In genomic region chr7:25754738-25755467, GRCm38 (mm10) we compare ENCODE assay signal across 8 mouse cellular contexts. TPM values are rescaled to one million over a fixed set of nuclear protein-coding genes. Genes with fewer than 3 reads are reported as not detected.
DNase-seq lines count a peak whose midpoint lies in the region; ATAC-seq lines count a peak whose summit lies in the region.

Gene Hnrnpul1, minus strand, starts transcription at chr7:25754757.

- peak; percentile 99 to 100 for DNase-seq in adrenal gland, adult (ENCODE audit: inconsistent age in 2 of 2, low spot score in 1 of 2)
- DNase-seq in embryo, embryonic 10.5 days (ENCODE audit: low spot score) = peak; percentile 99
- DNase-seq in gastrocnemius, postnatal 14 days = peak; percentile 98
- DNase-seq in left cerebral cortex, postnatal 10 days (ENCODE audit: extremely low spot score in 1 of 2, low spot score in 2 of 2) = peak; percentile 99 to 100
- DNase-seq in right cerebral cortex, postnatal 25 days = peak; percentile 99
- DNase-seq in urinary bladder, postnatal 4 days (ENCODE audit: low spot score in 2 of 2) = peak; percentile 99

- peak; percentile 76 for ATAC-seq in inflammation-experienced regulatory T-cells, adult 6 months
- ATAC-seq in megakaryocyte-erythroid progenitor cell, adult 5-6 weeks (replicated peaks; ENCODE audit: low FRiP score, low TSS enrichment, poor library complexity, severe bottlenecking) = peak; percentile 82

- intact Hi-C loops in gastrocnemius, postnatal 14 days (cut with DNase I; ENCODE audit: low total_unique reads) = no loop called here
- intact Hi-C loops in left cerebral cortex, postnatal 10 days (cut with DNase I) = loop anchor here (5.0 kb wide), 1 partner anchor 92 kb away; no protein-coding TSS in a partner anchor

RNA-seq across cellular contexts. Expression of gene Hnrnpul1, which starts in this region (rescaled TPM):
- total RNA-seq in gastrocnemius, postnatal 14 days (2021) = 10 to 100 TPM; 67.9 to 69.5 TPM
- 10 to 100 TPM; 46.6 to 56.2 (median 54.7) TPM for polyA plus RNA-seq in inflammation-experienced regulatory T-cells, adult 6 months (2017; shearing (Covaris generic))
- total RNA-seq in left cerebral cortex, postnatal 10 days (2021) = 100 to 1,000 TPM; 116 to 117 TPM
- 171 and 188 TPM in 2 replicates for total RNA-seq in megakaryocyte-erythroid progenitor cell, adult 5-6 weeks (2014; fragmentation: Nextera tagmentation)
- 139 and 159 TPM in 2 replicates for total RNA-seq in megakaryocyte-erythroid progenitor cell, adult 5-6 weeks (2017)

Comparison
In these comparisons a context has a peak if more than half of its experiments do, and no peak if none do; other contexts are left out.
1. Peak in every context shown above with its lines: DNase-seq and ATAC-seq.